36 mouse cellular contexts compared by ENCODE assay signal in the genomic region with DNA sequence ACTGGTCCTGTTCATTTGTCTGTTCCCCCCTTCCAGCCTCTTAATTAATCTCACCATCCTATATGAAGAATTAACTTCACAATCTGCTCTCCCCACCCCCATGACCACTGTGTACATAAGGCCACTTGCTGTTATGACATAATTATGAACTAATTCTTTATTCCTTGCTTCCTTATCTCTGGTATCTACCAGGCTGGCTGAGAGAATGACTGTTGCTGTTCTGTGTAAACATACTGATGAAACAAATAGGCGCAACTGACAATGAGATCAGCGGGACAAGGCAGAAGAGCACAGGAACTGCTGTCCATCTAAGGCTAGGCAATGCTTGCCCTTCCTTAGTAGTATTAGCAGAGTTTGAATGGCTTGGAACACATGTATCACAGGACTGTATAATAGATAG.
"Had no signal": no experiment of that assay in that cellular context is flagged by ENCODE, and none has a peak within 500 bp of the region (broad histone marks: within the 10 kb centered on the region; RNA-seq: fewer than 3 reads in every experiment).

No protein-coding gene starts in this region.

- ATAC-seq: hindbrain, embryonic 16.5 days; hindbrain, postnatal 0 days; inflammation-experienced regulatory T-cells, adult 6 months; intestine, embryonic 15.5 days; intestine, embryonic 16.5 days; intestine, postnatal 0 days had no signal

- H3K4me1 ChIP-seq: heart, embryonic 10.5 days; heart, embryonic 12.5 days; heart, embryonic 13.5 days; heart, embryonic 15.5 days; hindbrain, embryonic 10.5 days; hindbrain, embryonic 12.5 days; hindbrain, embryonic 13.5 days; hindbrain, embryonic 15.5 days; intestine, embryonic 15.5 days; kidney, embryonic 15.5 days had no signal

- H3K4me2 ChIP-seq: heart, embryonic 11.5 days; heart, embryonic 12.5 days; heart, embryonic 13.5 days; heart, embryonic 15.5 days; hindbrain, embryonic 12.5 days; hindbrain, embryonic 13.5 days; hindbrain, embryonic 14.5 days; hindbrain, embryonic 15.5 days; intestine, embryonic 15.5 days; kidney, embryonic 15.5 days had no signal

- H3K36me3 ChIP-seq: heart, embryonic 10.5 days; heart, embryonic 12.5 days; heart, embryonic 13.5 days; heart, embryonic 15.5 days; hindbrain, embryonic 10.5 days; hindbrain, embryonic 12.5 days; hindbrain, embryonic 13.5 days; hindbrain, embryonic 15.5 days; intestine, embryonic 15.5 days; kidney, embryonic 15.5 days had no signal

- DNase-seq: heart, adult 18-20 months; heart, adult 2 months; heart, postnatal 10 days; heart, postnatal 14 days; heart, postnatal 36 days; heart, postnatal 4 days; kidney, adult 11 months; kidney, adult 18-20 months; kidney, adult 2 months; kidney, adult 8-10 months; kidney, adult 9 months; kidney, postnatal 10 days; kidney, postnatal 14 days; kidney, postnatal 25 days; kidney, postnatal 36 days; kidney, postnatal 4 days; layer of hippocampus, adult 9-11 months had no signal

- H3K9ac ChIP-seq: heart, embryonic 12.5 days; heart, embryonic 13.5 days; heart, embryonic 15.5 days; hindbrain, embryonic 12.5 days; hindbrain, embryonic 13.5 days; hindbrain, embryonic 14.5 days; hindbrain, embryonic 15.5 days; intestine, embryonic 15.5 days; kidney, embryonic 15.5 days had no signal

- H3K4me3 ChIP-seq: heart, adult 2 months; heart, embryonic 10.5 days; heart, embryonic 12.5 days; heart, embryonic 13.5 days; heart, embryonic 15.5 days; hindbrain, embryonic 10.5 days; hindbrain, embryonic 12.5 days; hindbrain, embryonic 13.5 days; hindbrain, embryonic 15.5 days; intestine, embryonic 15.5 days; kidney, embryonic 15.5 days; layer of hippocampus, adult 2 months had no signal

- H3K27me3 ChIP-seq: heart, embryonic 12.5 days; heart, embryonic 13.5 days; heart, embryonic 15.5 days; hindbrain, embryonic 12.5 days; hindbrain, embryonic 13.5 days; hindbrain, embryonic 15.5 days; intestine, embryonic 15.5 days; kidney, embryonic 15.5 days had no signal

- H3K9me3 ChIP-seq: heart, embryonic 10.5 days; heart, embryonic 12.5 days; heart, embryonic 13.5 days; heart, embryonic 15.5 days; hindbrain, embryonic 10.5 days; hindbrain, embryonic 12.5 days; hindbrain, embryonic 13.5 days; hindbrain, embryonic 15.5 days; intestine, embryonic 15.5 days; kidney, embryonic 15.5 days had no signal

- H3K27ac ChIP-seq: heart, adult 2 months; heart, embryonic 10.5 days; heart, embryonic 13.5 days; heart, embryonic 15.5 days; hindbrain, embryonic 10.5 days; hindbrain, embryonic 12.5 days; hindbrain, embryonic 13.5 days; hindbrain, embryonic 14.5 days; hindbrain, embryonic 15.5 days; hindbrain, postnatal 0 days; intestine, embryonic 15.5 days; kidney, embryonic 15.5 days; kidney, postnatal 0 days; layer of hippocampus, adult 2 months had no signal
